Comparison of ENCODE assay signal across 14 mouse cellular contexts in genomic region chr4:106915265-106915664, GRCm38 (mm10). TPM values are rescaled to one million over a fixed set of nuclear protein-coding genes. Genes with fewer than 3 reads are reported as not detected.
DNase-seq lines count a peak whose midpoint lies in the region; ATAC-seq and TF ChIP-seq lines count a peak whose summit lies in the region.
"Had no signal": no experiment of that assay in that cellular context is flagged by ENCODE, and none has a peak within 500 bp of the region (broad histone marks: within the 10 kb centered on the region; RNA-seq: fewer than 3 reads in every experiment).

No protein-coding gene starts in this region.

- H3K79me2 ChIP-seq in myocyte (ENCODE audit: control insufficient read depth, insufficient read depth) = peaks cover 45% of the 10 kb centered on the region

- 73% methylated on average over 8 of the region's 8 CpGs for WGBS in hindbrain, embryonic 10.5 days
- WGBS in hindbrain, embryonic 11.5 days = 77% methylated on average over 8 of the region's 8 CpGs
- 42% methylated on average over 8 of the region's 8 CpGs for WGBS in embryonic facial prominence, embryonic 14.5 days
- 63% methylated on average over 8 of the region's 8 CpGs for WGBS in limb, embryonic 11.5 days

- no peak for TF ChIP-seq POLR2A in myocyte (IDR thresholded peaks at IDR 0.05; ENCODE audit: insufficient read length, low read depth)

- peaks cover 74% of the 10 kb centered on the region for H3K36me3 ChIP-seq in hindbrain, embryonic 10.5 days
- peaks cover 17% of the 10 kb centered on the region for H3K36me3 ChIP-seq in hindbrain, embryonic 11.5 days (ENCODE audit: control insufficient read depth, insufficient read depth, low read length)
- peaks cover 70% of the 10 kb centered on the region for H3K36me3 ChIP-seq in embryonic facial prominence, embryonic 14.5 days (ENCODE audit: control insufficient read depth, insufficient read depth, low read length)
- peaks cover 35% of the 10 kb centered on the region for H3K36me3 ChIP-seq in limb, embryonic 11.5 days (ENCODE audit: control insufficient read depth, insufficient read depth, low read length)
- H3K36me3 ChIP-seq in myocyte (ENCODE audit: control insufficient read depth, insufficient read depth) = peaks cover 30% of the 10 kb centered on the region

- ATAC-seq in hindbrain, embryonic 11.5 days (ENCODE audit: low FRiP score) = no peak
- ATAC-seq in embryonic facial prominence, embryonic 14.5 days (ENCODE audit: low read depth) = no peak
- no peak for ATAC-seq in limb, embryonic 11.5 days (ENCODE audit: insufficient number of reproducible peaks, low FRiP score, low TSS enrichment, low read depth)
- ATAC-seq: activated CD4-positive, CD25-positive, alpha-beta regulatory T cell, adult 4 months had no signal

- peaks cover 78% of the 10 kb centered on the region for H3K4me1 ChIP-seq in hindbrain, embryonic 10.5 days (replicated peaks)
- peaks cover 19% of the 10 kb centered on the region for H3K4me1 ChIP-seq in hindbrain, embryonic 11.5 days (replicated peaks; ENCODE audit: control insufficient read depth, insufficient read depth, low read length)
- H3K4me1 ChIP-seq in embryonic facial prominence, embryonic 14.5 days (ENCODE audit: control insufficient read depth, insufficient read depth, low read length) = peaks cover 24% of the 10 kb centered on the region
- peaks cover 31% of the 10 kb centered on the region for H3K4me1 ChIP-seq in limb, embryonic 11.5 days (ENCODE audit: control insufficient read depth, insufficient read depth, low read length)

- H3K27me3 ChIP-seq in hindbrain, embryonic 10.5 days (ENCODE audit: insufficient read depth, poor library complexity, severe bottlenecking) = no peaks in the 10 kb centered on the region
- no peaks in the 10 kb centered on the region for H3K27me3 ChIP-seq in hindbrain, embryonic 11.5 days (ENCODE audit: control insufficient read depth, insufficient read depth, low read length)
- no peaks in the 10 kb centered on the region for H3K27me3 ChIP-seq in embryonic facial prominence, embryonic 14.5 days (replicated peaks; ENCODE audit: control insufficient read depth, insufficient read depth, low read length)
- no peaks in the 10 kb centered on the region for H3K27me3 ChIP-seq in limb, embryonic 11.5 days (ENCODE audit: control insufficient read depth, insufficient read depth, low read length)
- no peaks in the 10 kb centered on the region for H3K27me3 ChIP-seq in myocyte (ENCODE audit: control insufficient read depth, insufficient read depth, insufficient read length)
- H3K27me3 ChIP-seq: embryonic facial prominence, embryonic 15.5 days had no signal

- no peak overlapping the region for H3K9ac ChIP-seq in hindbrain, embryonic 11.5 days (ENCODE audit: low read depth, low read length)
- H3K9ac ChIP-seq in embryonic facial prominence, embryonic 14.5 days (ENCODE audit: low read depth, low read length) = peak overlapping the region; percentile 32; the same call in 1 of the 2 replicates
- peak overlapping the region; percentile 100; the same call in 1 of the 2 replicates for H3K9ac ChIP-seq in limb, embryonic 11.5 days (ENCODE audit: low read length)
- H3K9ac ChIP-seq: embryonic facial prominence, embryonic 15.5 days had no signal

- no peaks in the 10 kb centered on the region for H3K9me3 ChIP-seq in hindbrain, embryonic 10.5 days
- H3K9me3 ChIP-seq in hindbrain, embryonic 11.5 days (ENCODE audit: control insufficient read depth, low read length) = no peaks in the 10 kb centered on the region
- no peaks in the 10 kb centered on the region for H3K9me3 ChIP-seq in embryonic facial prominence, embryonic 14.5 days (ENCODE audit: control insufficient read depth, low read length)
- H3K9me3 ChIP-seq in limb, embryonic 11.5 days (ENCODE audit: control insufficient read depth, low read length) = no peaks in the 10 kb centered on the region
- H3K9me3 ChIP-seq: embryonic facial prominence, embryonic 15.5 days; heart, embryonic 10.5 days had no signal

- H3ac ChIP-seq in myocyte (ENCODE audit: control insufficient read depth, insufficient read length) = no peak overlapping the region

- peak overlapping the region; percentile 100 for H3K4me3 ChIP-seq in hindbrain, embryonic 10.5 days
- H3K4me3 ChIP-seq in hindbrain, embryonic 11.5 days (ENCODE audit: low read depth, low read length) = no peak overlapping the region
- H3K4me3 ChIP-seq in embryonic facial prominence, embryonic 14.5 days (ENCODE audit: low read depth, low read length) = no peak overlapping the region
- H3K4me3 ChIP-seq in limb, embryonic 11.5 days (ENCODE audit: low read depth, low read length) = peak overlapping the region; percentile 100; the same call in 1 of the 2 replicates
- no peak overlapping the region for H3K4me3 ChIP-seq in myocyte
- H3K4me3 ChIP-seq: heart, embryonic 10.5 days had no signal

- no peak overlapping the region for H3K4me2 ChIP-seq in hindbrain, embryonic 11.5 days (replicated peaks; ENCODE audit: low read depth, low read length)
- H3K4me2 ChIP-seq in embryonic facial prominence, embryonic 14.5 days (ENCODE audit: low read depth, low read length) = peak overlapping the region; percentile 85; the same call in 1 of the 2 replicates
- peak overlapping the region; percentile 96 for H3K4me2 ChIP-seq in limb, embryonic 11.5 days (ENCODE audit: low read depth, severe bottlenecking)
- peak overlapping the region; percentile 39 for H3K4me2 ChIP-seq in myocyte (ENCODE audit: low read depth)
- H3K4me2 ChIP-seq: embryonic facial prominence, embryonic 15.5 days had no signal

- H3K27ac ChIP-seq in hindbrain, embryonic 10.5 days = no peak overlapping the region
- no peak overlapping the region for H3K27ac ChIP-seq in hindbrain, embryonic 11.5 days (ENCODE audit: low read depth, low read length)
- H3K27ac ChIP-seq in embryonic facial prominence, embryonic 14.5 days (replicated peaks; ENCODE audit: low read depth, low read length) = no peak overlapping the region
- no peak overlapping the region for H3K27ac ChIP-seq in limb, embryonic 11.5 days (replicated peaks; ENCODE audit: low read depth, low read length)
- H3K27ac ChIP-seq: embryonic facial prominence, embryonic 15.5 days; heart, embryonic 10.5 days had no signal

- no peak for DNase-seq in hindbrain, embryonic 10.5 days (ENCODE audit: low spot score)
- no peak for DNase-seq in hindbrain, embryonic 11.5 days (ENCODE audit: low spot score)
- no peak for DNase-seq in embryonic facial prominence, embryonic 14.5 days (ENCODE audit: low spot score)
- DNase-seq in limb, embryonic 11.5 days (ENCODE audit: low spot score) = no peak
- DNase-seq in urinary bladder, adult 2 months (ENCODE audit: low spot score) = no peak
- DNase-seq in urinary bladder, postnatal 4 days (ENCODE audit: low spot score in 2 of 2) = no peak
- no peak for DNase-seq in lung, postnatal 36 days
- DNase-seq: cerebellum, adult 9-11 months; right cerebral cortex, adult 18-20 months; thymus, postnatal 14 days had no signal

TF ChIP-seq in myocyte, 11 proteins besides CTCF, POLR2A, EP300 and RAD21:
- TF ChIP-seq MYOG (IDR thresholded peaks at IDR 0.05; ENCODE audit: control insufficient read depth in 1 of 3, insufficient read depth in 1 of 3, insufficient read length in 2 of 3, low read depth in 2 of 3) (peak in 2 of 3 experiments; percentile 77 to 86), CEBPB (IDR thresholded peaks at IDR 0.05; ENCODE audit: insufficient read depth, poor library complexity, severe bottlenecking) (no peak), MYOD1 (IDR thresholded peaks at IDR 0.05; ENCODE audit: control insufficient read depth in 1 of 3, insufficient read length in 2 of 3, low read depth in 2 of 3) (peak in 2 of 3 experiments; percentile 53 to 88)

RNA-seq across cellular contexts. Expression of gene Ssbp3, which starts 4.8 kb away (rescaled TPM):
- 140 and 180 TPM in 2 replicates for polyA plus RNA-seq in hindbrain, embryonic 10.5 days (2016; fragmentation: Nextera tagmentation; extraction: Ambion mirVana)
- polyA plus RNA-seq in hindbrain, embryonic 11.5 days (2014; fragmentation: Nextera tagmentation; extraction: Ambion mirVana) = 141 and 159 TPM in 2 replicates
- 72.9 and 88.2 TPM in 2 replicates for polyA plus RNA-seq in embryonic facial prominence, embryonic 14.5 days (2014; fragmentation: Nextera tagmentation; extraction: Ambion mirVana)
- 179 and 186 TPM in 2 replicates for polyA plus RNA-seq in limb, embryonic 11.5 days (2014; fragmentation: Nextera tagmentation; extraction: Ambion mirVana)
- 59.4 TPM for polyA plus RNA-seq in myocyte (2012; fragmentation: generic; extraction: Trizol)
- 59.0 and 71.8 TPM in 2 replicates for polyA plus RNA-seq in urinary bladder, adult 2 months (2012; rRNA removed)

Comparison
In these comparisons a context has a peak if more than half of its experiments do, and no peak if none do; other contexts are left out.
1. H3K4me3 ChIP-seq: peak in hindbrain, embryonic 10.5 days (single experiment) and limb, embryonic 11.5 days (single experiment); none in hindbrain, embryonic 11.5 days (single experiment), embryonic facial prominence, embryonic 14.5 days (single experiment) and myocyte (single experiment).